Mouse (Mus musculus) liver, embryonic 13.5 days (tissue): ENCODE data around the gene Ccser1. TPM values are rescaled to one million over a fixed set of nuclear protein-coding genes. Genes with fewer than 3 reads are reported as not detected.

ENCODE experiments used
- ATAC-seq: fragments of 200-750 bp; cut with Nextera tagmentation; 2 replicates; pipeline ENCODE4 v1.8.0; 2017; ENCODE audit warnings: low read depth, mild to moderate bottlenecking, moderate number of reproducible peaks, moderate library complexity
- DNase-seq: peaks from one replicate; pipeline ENCODE4 v3.0.0; 2022
- H3K27ac ChIP-seq: fragments of 300-500 bp; sonication (generic); 2 replicates; pipeline ENCODE4 v1.5.1; 2015; ENCODE audit warnings: moderate library complexity, mild to moderate bottlenecking, inconsistent platforms
- H3K27me3 ChIP-seq: fragments of 300-500 bp; sonication (generic); 2 replicates; pipeline ENCODE4 v1.6.1; 2015; ENCODE audit warnings: mild to moderate bottlenecking, inconsistent platforms
- H3K36me3 ChIP-seq: fragments of 300-500 bp; sonication (generic); 2 replicates; pipeline ENCODE4 v1.6.1; 2015; ENCODE audit warnings: mild to moderate bottlenecking, inconsistent platforms
- H3K4me1 ChIP-seq: fragments of 300-500 bp; sonication (generic); replicated peaks from 2 replicates; pipeline ENCODE4 v1.6.1; 2015; ENCODE audit warnings: inconsistent platforms
- H3K4me2 ChIP-seq: fragments of 300-500 bp; sonication (generic); 2 replicates; pipeline ENCODE4 v1.6.1; 2015; ENCODE audit warnings: inconsistent platforms, mild to moderate bottlenecking, moderate library complexity
- H3K4me3 ChIP-seq: fragments of 300-500 bp; sonication (generic); replicated peaks from 2 replicates; pipeline ENCODE4 v1.5.1; 2015; ENCODE audit warnings: mild to moderate bottlenecking, inconsistent platforms
- H3K9ac ChIP-seq: fragments of 300-500 bp; sonication (generic); 2 replicates; pipeline ENCODE4 v1.6.1; 2015; ENCODE audit warnings: mild to moderate bottlenecking, inconsistent platforms
- H3K9me3 ChIP-seq: fragments of 300-500 bp; sonication (generic); replicated peaks from 2 replicates; pipeline ENCODE4 v1.6.1; 2016; ENCODE audit warnings: inconsistent platforms
- WGBS: fragments of 180-500 bp; shearing (Covaris S2); methylation state at CpG from one replicate; pipeline ENCODE4 v1.1.7; 2015; ENCODE audit not compliant: insufficient replicate concordance; 5-methylcytosine and 5-hydroxymethylcytosine counted together
- polyA plus RNA-seq: library from polyadenylated mRNA; unstranded; fragments of >200 nt; fragmentation: Nextera tagmentation; extraction: Ambion mirVana; gene quantifications from 2 replicates; pipeline ENCODE4 v1.2.1, GENCODE M21; 2015

Gene Ccser1
- polyA plus RNA-seq, 1 experiment from 2014 or later, result 0.16 TPM

- Histone ChIP-seq H3K4me3 (no peak overlapping the region), H3K4me1 (no peaks in the 10 kb centered on the region), H3K9me3 (no peaks in the 10 kb centered on the region), H3K27me3 (no peaks in the 10 kb centered on the region), H3K4me2 (no peak overlapping the region), H3K36me3 (no peaks in the 10 kb centered on the region), H3K9ac (no peak overlapping the region), H3K27ac (no peak overlapping the region)
- DNase-seq (no peak), ATAC-seq (no peak)
- 62% methylated on average over 3 of the region's 3 CpGs for WGBS
Measured at GRCm38 (mm10) chr6:62318627-62319026, 1138.5 kb downstream of the Ccser1 start.

GRCm38 (mm10) chr6:62340319-62340718 is 1160.2 kb downstream of the Ccser1 start:
- DNase-seq, result no peak
- Histone ChIP-seq H3K27ac (no peak overlapping the region), H3K4me1 (no peaks in the 10 kb centered on the region), H3K36me3 (no peaks in the 10 kb centered on the region), H3K9me3 (no peaks in the 10 kb centered on the region), H3K27me3 (no peaks in the 10 kb centered on the region), H3K9ac (no peak overlapping the region), H3K4me2 (no peak overlapping the region), H3K4me3 (no peak overlapping the region)
- WGBS, result 36% methylated on average over 3 of the region's 3 CpGs
- no peak for ATAC-seq

GRCm38 (mm10) chr6:62367802-62368201 is 1187.7 kb downstream of the Ccser1 start:
- Histone ChIP-seq H3K4me2 (no peak overlapping the region), H3K27me3 (no peaks in the 10 kb centered on the region), H3K36me3 (no peaks in the 10 kb centered on the region), H3K27ac (no peak overlapping the region), H3K9ac (no peak overlapping the region), H3K4me3 (no peak overlapping the region), H3K9me3 (no peaks in the 10 kb centered on the region), H3K4me1 (no peaks in the 10 kb centered on the region)
- DNase-seq (no peak), ATAC-seq (no peak)
- WGBS, result 61% methylated on average over 2 of the region's 2 CpGs
